Mouse (Mus musculus) ES-E14 (cell line): ENCODE measurements around the gene Ccdc177. TPM values are rescaled to one million over a fixed set of nuclear protein-coding genes. Genes with fewer than 3 reads are reported as not detected.

ENCODE experiments used
- DNase-seq: peaks from one replicate; pipeline ENCODE4 v3.0.0-alpha.2; 2013; ENCODE audit warnings: low read depth, low spot score
- H3K27ac ChIP-seq: 2 replicates; pipeline ENCODE4 v1.5.1; 2012; ENCODE audit warnings: low read depth, mild to moderate bottlenecking, low read length, moderate library complexity, mixed read lengths; ENCODE audit not compliant: poor library complexity, insufficient read depth, severe bottlenecking
- H3K36me3 ChIP-seq: 2 replicates; pipeline ENCODE4 v1.6.1; 2012; ENCODE audit warnings: mild to moderate bottlenecking, low read length, moderate library complexity, mixed read lengths; ENCODE audit not compliant: control insufficient read depth, poor library complexity, insufficient read depth, severe bottlenecking
- H3K4me1 ChIP-seq, 2 experiments: fragments of 150-350 bp in 1 of 2; sonication (generic) in 1 of 2; 2 replicates each; pipeline ENCODE4 v1.6.1; 2012; ENCODE audit warnings: low read length in 2 of 2, mild to moderate bottlenecking in 1 of 2, mixed read lengths in 1 of 2; ENCODE audit not compliant: control insufficient read depth in 2 of 2, insufficient read depth in 2 of 2, poor library complexity in 1 of 2
- H3K4me3 ChIP-seq, 2 experiments: fragments of 150-350 bp in 1 of 2; sonication (generic) in 1 of 2; 2 replicates each; pipeline ENCODE4 v1.5.1; 2012; ENCODE audit warnings: low read length in 2 of 2, low read depth in 1 of 2, mild to moderate bottlenecking in 1 of 2, mixed read lengths in 1 of 2; ENCODE audit not compliant: insufficient read depth in 1 of 2, poor library complexity in 1 of 2, severe bottlenecking in 1 of 2
- H3K9ac ChIP-seq: 2 replicates; pipeline ENCODE4 v1.6.1; 2012; ENCODE audit warnings: low read depth, mild to moderate bottlenecking, low read length, mixed read lengths; ENCODE audit not compliant: poor library complexity, insufficient read depth, severe bottlenecking
- H3K9me3 ChIP-seq: fragments of 150-350 bp; sonication (generic); 2 replicates; pipeline ENCODE4 v1.6.1; 2012; ENCODE audit warnings: low read depth, mild to moderate bottlenecking, low read length; ENCODE audit not compliant: control insufficient read depth, insufficient read depth
- CHD2 ChIP-seq: IDR thresholded peaks from 2 replicates; pipeline ENCODE4 v1.6.1; 2014; ENCODE audit warnings: mild to moderate bottlenecking, low read depth, low read length, inconsistent platforms
- HCFC1 ChIP-seq: IDR thresholded peaks from 2 replicates; pipeline ENCODE4 v1.6.1; 2012; ENCODE audit warnings: low read length, inconsistent platforms, borderline replicate concordance; ENCODE audit not compliant: insufficient read depth
- MAFK ChIP-seq: IDR thresholded peaks from 2 replicates; pipeline ENCODE4 v1.6.1; 2014; ENCODE audit warnings: mild to moderate bottlenecking, low read depth, low read length, inconsistent platforms; ENCODE audit not compliant: insufficient read depth
- ZC3H11A ChIP-seq: IDR thresholded peaks from 2 replicates; pipeline ENCODE4 v1.6.1; 2012; ENCODE audit warnings: low read depth, mild to moderate bottlenecking, inconsistent platforms, low read length, borderline replicate concordance
- ZNF384 ChIP-seq: IDR thresholded peaks from 2 replicates; pipeline ENCODE4 v1.6.1; 2012; ENCODE audit warnings: low read depth, low read length, inconsistent platforms
- in situ Hi-C, 2 experiments: fragments of 600-800 bp; cut with MboI; formaldehyde crosslinking; loops; one replicate each; pipeline ENCODE4 v1.15.1; 2025; ENCODE audit warnings: low sequenced_read_pairs in 2 of 2, inconsistent platforms in 1 of 2; ENCODE audit not compliant: unreplicated experiment in 2 of 2
- total RNA-seq: library from RNA; depleted of rRNA; stranded (reverse); fragments of 300-350 nt; gene quantifications from 2 replicates; pipeline ENCODE4 v1.2.3, GENCODE M21; 2012

Gene Ccdc177
- total RNA-seq, 1 experiment = 0.40 TPM

DNA sequence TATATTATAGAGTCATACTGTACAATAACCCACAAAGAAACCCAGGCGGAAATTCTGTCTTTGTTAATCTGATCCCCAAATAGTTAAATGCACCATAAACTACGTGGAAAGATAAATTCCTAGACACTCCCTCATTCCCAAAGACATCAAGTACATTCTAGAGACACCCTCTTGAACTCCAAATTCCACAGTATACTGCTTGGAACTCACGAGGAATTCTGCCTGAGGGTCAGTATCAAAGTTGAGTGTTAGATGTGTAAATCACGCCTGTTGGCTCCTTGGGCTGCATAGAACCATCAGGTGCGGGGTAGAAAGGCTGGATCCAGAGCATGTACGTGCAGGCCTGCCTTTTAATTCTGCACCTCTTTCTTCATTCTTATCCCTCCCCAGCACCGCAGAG, 14.3 kb upstream of the Ccdc177 start:
- Histone ChIP-seq H3K9ac (no peak overlapping the region), H3K36me3 (no peaks in the 10 kb centered on the region), H3K4me3 (no peak overlapping the region), H3K4me1 (peaks cover 0 to 6% of the 10 kb centered on the region in 2 experiments; a peak in 2 of 4 replicates), H3K9me3 (no peaks in the 10 kb centered on the region), H3K27ac (no peak overlapping the region)
- TF ChIP-seq ZC3H11A (no peak), CHD2 (no peak), HCFC1 (no peak), ZNF384 (no peak)
- in situ Hi-C loops = no loop called here
- DNase-seq = no peak

DNA sequence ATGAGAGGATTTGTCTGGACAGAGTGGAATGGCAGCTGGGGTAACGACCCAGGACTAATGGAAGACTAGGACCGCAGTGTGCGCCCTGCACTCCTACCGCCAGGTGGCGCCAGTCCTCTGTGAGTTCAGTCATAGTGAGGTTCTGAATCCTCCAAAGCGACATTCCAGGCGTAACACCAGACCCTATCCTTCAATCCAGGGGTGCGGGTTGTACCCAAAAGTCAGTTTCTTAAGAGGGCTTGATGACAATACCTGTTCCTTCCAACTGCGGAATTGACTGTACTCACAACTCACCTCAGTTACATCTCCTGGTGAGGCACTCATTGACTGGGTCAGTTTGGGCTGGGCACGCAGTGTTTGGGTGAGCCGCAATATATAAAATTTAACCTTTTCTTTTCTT, 9.2 kb upstream of the Ccdc177 start:
- TF ChIP-seq HCFC1 = no peak
- TF ChIP-seq ZNF384 = no peak
- no peak for TF ChIP-seq CHD2
- TF ChIP-seq MAFK = no peak
- peak; percentile 82; the same call in 1 of the 2 replicates for TF ChIP-seq ZC3H11A
- in situ Hi-C loops = loop anchor here (10.0 kb wide), 2 partner anchors 115 to 125 kb away; no protein-coding TSS in a partner anchor
- H3K4me1 ChIP-seq = peaks cover 0 to 6% of the 10 kb centered on the region in 2 experiments; a peak in 2 of 4 replicates

DNA sequence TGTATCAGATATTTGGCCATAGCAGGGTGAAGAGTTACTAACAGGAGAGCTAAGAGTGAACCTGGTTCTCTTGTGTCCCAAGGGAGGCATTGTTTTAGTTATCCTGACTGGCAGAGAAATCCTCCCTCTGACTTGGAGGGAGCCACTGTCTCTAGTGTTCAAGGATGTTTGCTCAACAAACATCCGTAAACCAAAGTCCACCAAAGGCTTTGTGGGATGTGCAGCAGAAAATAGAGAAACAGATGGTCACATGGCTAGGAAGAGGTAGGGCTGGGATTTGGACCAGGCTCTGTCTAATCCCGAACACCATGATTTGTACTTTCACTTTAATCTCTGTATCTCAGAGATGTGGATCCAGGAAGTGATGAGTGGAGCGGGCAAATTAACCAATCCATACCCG, 3.6 kb upstream of the Ccdc177 start:
- TF ChIP-seq ZC3H11A = no peak
- no peak for TF ChIP-seq MAFK
- no peak for TF ChIP-seq ZNF384
- TF ChIP-seq HCFC1 = no peak
- in situ Hi-C loops = loop anchor here (10.0 kb wide), 2 partner anchors 121 to 131 kb away; no protein-coding TSS in a partner anchor
- no peak overlapping the region for H3K27ac ChIP-seq
- no peaks in the 10 kb centered on the region for H3K36me3 ChIP-seq
- DNase-seq = no peak
- peaks cover 2% of the 10 kb centered on the region in 2 experiments; a peak in 2 of 4 replicates for H3K4me1 ChIP-seq
- H3K9me3 ChIP-seq = no peaks in the 10 kb centered on the region
- no peak overlapping the region for H3K9ac ChIP-seq
- H3K4me3 ChIP-seq = no peak overlapping the region

More for the DNA sequence above, 9.2 kb upstream of the Ccdc177 start:
- DNase-seq = peak; percentile 83
- Histone ChIP-seq H3K36me3 (no peaks in the 10 kb centered on the region), H3K9ac (no peak overlapping the region), H3K9me3 (no peaks in the 10 kb centered on the region), H3K4me3 (0 out of 4 replicates have a peak overlapping the region, but pooled peaks of 1 of the 2 experiments have one; percentile 7), H3K27ac (no peak overlapping the region)

DNA sequence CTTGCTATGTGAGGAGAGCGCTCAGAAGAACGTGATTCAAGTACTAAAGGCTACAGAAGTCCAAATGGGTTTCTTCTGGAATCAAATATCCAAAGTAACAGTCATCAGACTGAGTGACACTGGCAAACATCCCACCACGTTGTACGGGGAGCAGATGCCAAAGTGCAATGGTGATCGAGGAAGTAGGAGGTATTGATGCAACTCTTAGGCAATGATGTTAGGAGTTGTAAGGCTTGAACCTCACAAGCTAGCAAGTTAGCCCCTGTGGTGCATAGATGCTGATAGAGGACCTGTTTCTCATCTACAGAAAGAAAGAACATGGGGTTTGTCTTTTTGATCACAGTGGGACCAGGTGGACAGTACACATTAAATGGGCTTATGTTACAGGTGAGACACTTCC, 2.5 kb upstream of the Ccdc177 start:
- Histone ChIP-seq H3K27ac (no peak overlapping the region), H3K4me3 (no peak overlapping the region), H3K36me3 (no peaks in the 10 kb centered on the region), H3K4me1 (peaks cover 2% of the 10 kb centered on the region in 2 experiments; a peak in 2 of 4 replicates), H3K9ac (no peak overlapping the region), H3K9me3 (no peaks in the 10 kb centered on the region)
- in situ Hi-C loops = loop anchor here (10.0 kb wide), 2 partner anchors 122 to 132 kb away; no protein-coding TSS in a partner anchor
- TF ChIP-seq ZNF384 (no peak), HCFC1 (no peak), ZC3H11A (no peak), CHD2 (no peak), MAFK (no peak)
- no peak for DNase-seq
